Mouse (Mus musculus): ENCODE data around the gene Atf2.

DNA sequence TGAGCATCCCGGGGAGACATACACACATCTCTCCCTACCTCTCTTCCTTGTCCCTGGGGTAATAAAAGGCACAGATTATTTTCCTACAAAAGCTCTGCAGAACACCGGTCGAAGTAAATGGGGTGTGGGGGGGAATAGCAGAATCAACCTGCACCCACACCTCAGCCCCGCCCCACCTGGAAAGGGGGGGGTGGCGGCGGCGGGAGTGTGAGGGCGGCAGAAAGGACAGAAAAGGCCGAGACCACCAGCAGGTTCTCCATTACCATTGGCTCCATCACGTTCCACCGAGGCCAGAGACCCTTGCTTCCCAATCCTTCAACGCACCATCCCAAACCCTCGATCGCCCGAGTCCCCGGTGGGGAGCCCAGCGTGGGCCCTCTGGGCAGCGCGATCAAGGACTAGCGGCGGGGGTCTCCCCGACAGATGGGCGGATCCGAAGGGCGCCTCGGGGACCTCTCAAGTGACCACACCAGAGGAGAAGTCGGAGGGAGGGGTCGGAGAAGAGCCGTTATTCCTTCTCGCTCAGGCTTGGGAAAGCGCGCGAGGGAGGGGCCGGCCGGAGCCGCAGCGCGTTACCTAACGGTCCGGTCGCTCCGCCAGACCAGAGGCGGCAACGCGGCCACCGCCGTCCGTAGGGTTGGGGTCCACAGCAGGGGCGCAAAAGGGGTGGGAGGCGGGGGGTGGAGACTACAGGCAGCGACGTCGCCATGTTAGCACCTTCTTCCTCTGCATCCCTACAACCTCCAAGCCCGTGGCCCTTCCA is 557 bp downstream of the Atf2 start:
- no peak for TF ChIP-seq CTCF (IDR thresholded peaks at IDR 0.05; ENCODE audit: insufficient read depth, low read length)
- no peak for TF ChIP-seq POLR2A (IDR thresholded peaks at IDR 0.05; ENCODE audit: borderline replicate concordance, extremely low read depth, low read depth, low read length)

Measured in lung, adult 2 months (tissue).